28 mouse cellular contexts compared by ENCODE assay signal in the genomic region with DNA sequence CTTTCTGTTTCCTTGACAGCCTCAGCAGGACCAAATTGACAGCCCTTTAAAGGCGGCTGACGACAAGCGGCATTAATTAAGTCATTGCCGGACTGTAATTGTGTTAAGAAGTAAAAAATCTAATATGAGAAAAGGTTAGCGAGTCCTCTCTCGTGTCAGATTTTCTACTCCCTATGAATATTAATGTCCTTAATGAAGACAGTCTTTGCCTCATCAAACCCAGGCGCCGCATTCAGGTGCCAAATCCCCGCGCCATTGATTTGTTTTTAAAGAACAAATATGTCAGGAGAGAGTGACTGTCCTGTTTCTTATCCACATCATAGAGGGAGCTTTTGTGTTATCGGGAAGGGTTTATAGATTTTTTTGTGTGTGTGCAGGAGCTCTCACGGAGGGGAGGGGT.
A peak's percentile ranks its signal among the peaks of the same experiment; 100 is the strongest.
DNase-seq lines count a peak whose midpoint lies in the region; ATAC-seq and TF ChIP-seq lines count a peak whose summit lies in the region.
"Had no signal": no experiment of that assay in that cellular context is flagged by ENCODE, and none has a peak within 500 bp of the region (broad histone marks: within the 10 kb centered on the region; RNA-seq: fewer than 3 reads in every experiment).

No protein-coding gene starts in this region.

- no peak for TF ChIP-seq CTCF in hindbrain, postnatal 0 days (IDR thresholded peaks at IDR 0.05; ENCODE audit: low read depth)
- TF ChIP-seq CTCF in midbrain, postnatal 0 days (IDR thresholded peaks at IDR 0.05), result no peak

- no peak overlapping the region for H3K9ac ChIP-seq in midbrain, embryonic 11.5 days (ENCODE audit: low read length)
- H3K9ac ChIP-seq in forebrain, embryonic 16.5 days (replicated peaks; ENCODE audit: low read depth, low read length), result no peak overlapping the region
- no peak overlapping the region for H3K9ac ChIP-seq in hindbrain, postnatal 0 days (replicated peaks; ENCODE audit: low read length)
- H3K9ac ChIP-seq in midbrain, postnatal 0 days (replicated peaks; ENCODE audit: low read length, poor library complexity, severe bottlenecking), result no peak overlapping the region
- H3K9ac ChIP-seq: embryonic facial prominence, embryonic 13.5 days; heart, embryonic 12.5 days; liver, embryonic 15.5 days; lung, embryonic 15.5 days had no signal

- DNase-seq in midbrain, embryonic 11.5 days (ENCODE audit: low spot score, missing footprints), result peak; percentile 47
- no peak for DNase-seq in midbrain, embryonic 10.5 days (ENCODE audit: low spot score)
- peak; percentile 7 for DNase-seq in hindbrain, postnatal 0 days (ENCODE audit: low spot score)
- peak; percentile 7 for DNase-seq in midbrain, postnatal 0 days (ENCODE audit: low spot score)
- DNase-seq in thymus, adult 18-20 months, result no peak
- no peak for DNase-seq in layer of hippocampus, adult 9-11 months
- DNase-seq in thymus, postnatal 36 days, result no peak
- DNase-seq: adrenal gland, adult 8-10 months; cerebellum, adult 2 months; cerebellum, postnatal 36 days; embryo, embryonic 11 days; gastrocnemius, postnatal 10 days; heart, postnatal 10 days; kidney, adult 11 months; kidney, postnatal 4 days; left cerebral cortex, postnatal 4 days; liver; lung, postnatal 36 days; thymus, adult 2 months had no signal

- no peak overlapping the region for H3K4me3 ChIP-seq in midbrain, embryonic 11.5 days (ENCODE audit: low read depth, low read length)
- H3K4me3 ChIP-seq in midbrain, embryonic 10.5 days, result no peak overlapping the region
- 0 out of 2 replicates have a peak overlapping the region, but pooled peaks have one; percentile 1 for H3K4me3 ChIP-seq in forebrain, embryonic 16.5 days (replicated peaks; ENCODE audit: low read length)
- H3K4me3 ChIP-seq in hindbrain, postnatal 0 days (ENCODE audit: low read length), result no peak overlapping the region
- H3K4me3 ChIP-seq in midbrain, postnatal 0 days (ENCODE audit: low read depth, low read length), result no peak overlapping the region
- H3K4me3 ChIP-seq: embryonic facial prominence, embryonic 13.5 days; erythroblast, embryonic 14.5 days; heart, embryonic 12.5 days; left cerebral cortex, adult 2 months; liver, embryonic 15.5 days; lung, embryonic 15.5 days; megakaryocyte, embryonic 14.5 days had no signal

- 80% methylated on average over 12 of the region's 12 CpGs for WGBS in midbrain, embryonic 11.5 days
- 86% methylated on average over 12 of the region's 12 CpGs for WGBS in midbrain, embryonic 10.5 days
- 13% methylated on average over 12 of the region's 12 CpGs for WGBS in forebrain, embryonic 16.5 days
- 31% methylated on average over 12 of the region's 12 CpGs for WGBS in hindbrain, postnatal 0 days
- WGBS in midbrain, postnatal 0 days, result 44% methylated on average over 12 of the region's 12 CpGs

- no peaks in the 10 kb centered on the region for H3K27me3 ChIP-seq in midbrain, embryonic 11.5 days (ENCODE audit: control insufficient read depth, insufficient read depth, low read length)
- no peaks in the 10 kb centered on the region for H3K27me3 ChIP-seq in midbrain, embryonic 10.5 days (ENCODE audit: low read depth, poor library complexity, severe bottlenecking)
- H3K27me3 ChIP-seq in forebrain, embryonic 16.5 days (replicated peaks; ENCODE audit: control insufficient read depth, insufficient read depth, low read length), result no peaks in the 10 kb centered on the region
- H3K27me3 ChIP-seq in hindbrain, postnatal 0 days (ENCODE audit: insufficient read depth, low read length), result no peaks in the 10 kb centered on the region
- no peaks in the 10 kb centered on the region for H3K27me3 ChIP-seq in midbrain, postnatal 0 days (ENCODE audit: insufficient read depth, low read length)
- H3K27me3 ChIP-seq: embryonic facial prominence, embryonic 13.5 days; heart, embryonic 12.5 days; liver, embryonic 15.5 days; lung, embryonic 15.5 days; megakaryocyte, embryonic 14.5 days had no signal

- no peak overlapping the region for H3K27ac ChIP-seq in midbrain, embryonic 11.5 days (ENCODE audit: low read depth, low read length)
- H3K27ac ChIP-seq in midbrain, embryonic 10.5 days (replicated peaks), result no peak overlapping the region
- no peak overlapping the region for H3K27ac ChIP-seq in forebrain, embryonic 16.5 days (ENCODE audit: low read length)
- H3K27ac ChIP-seq in hindbrain, postnatal 0 days, result no peak overlapping the region
- 0 out of 2 replicates have a peak overlapping the region, but pooled peaks have one; percentile 6 for H3K27ac ChIP-seq in midbrain, postnatal 0 days (ENCODE audit: low read depth, low read length)
- H3K27ac ChIP-seq: embryonic facial prominence, embryonic 13.5 days; left cerebral cortex, adult 2 months; liver, embryonic 15.5 days; lung, embryonic 15.5 days had no signal

- H3K4me1 ChIP-seq in midbrain, embryonic 11.5 days (ENCODE audit: control insufficient read depth, insufficient read depth, low read length), result no peaks in the 10 kb centered on the region
- no peaks in the 10 kb centered on the region for H3K4me1 ChIP-seq in midbrain, embryonic 10.5 days
- H3K4me1 ChIP-seq in forebrain, embryonic 16.5 days (replicated peaks; ENCODE audit: control insufficient read depth, insufficient read depth, low read length), result peaks cover 16% of the 10 kb centered on the region
- H3K4me1 ChIP-seq in hindbrain, postnatal 0 days (ENCODE audit: insufficient read depth, low read length), result no peaks in the 10 kb centered on the region
- 0 out of 2 replicates have a peak, but pooled peaks cover 2% of the 10 kb centered on the region for H3K4me1 ChIP-seq in midbrain, postnatal 0 days (ENCODE audit: insufficient read depth, low read length)
- H3K4me1 ChIP-seq: heart, embryonic 12.5 days; liver, embryonic 15.5 days; lung, embryonic 15.5 days; megakaryocyte, embryonic 14.5 days had no signal

- H3K36me3 ChIP-seq in midbrain, embryonic 11.5 days (ENCODE audit: control insufficient read depth, insufficient read depth, low read length), result no peaks in the 10 kb centered on the region
- H3K36me3 ChIP-seq in midbrain, embryonic 10.5 days, result no peaks in the 10 kb centered on the region
- no peaks in the 10 kb centered on the region for H3K36me3 ChIP-seq in forebrain, embryonic 16.5 days (ENCODE audit: control insufficient read depth, insufficient read depth)
- H3K36me3 ChIP-seq in hindbrain, postnatal 0 days (ENCODE audit: insufficient read depth, low read length), result no peaks in the 10 kb centered on the region
- H3K36me3 ChIP-seq in midbrain, postnatal 0 days (ENCODE audit: insufficient read depth, low read length), result no peaks in the 10 kb centered on the region
- H3K36me3 ChIP-seq: embryonic facial prominence, embryonic 13.5 days; heart, embryonic 12.5 days; liver, embryonic 15.5 days; lung, embryonic 15.5 days had no signal

- no peak for ATAC-seq in midbrain, embryonic 11.5 days (ENCODE audit: low FRiP score)
- peak; percentile 23; the same call in 1 of the 2 replicates for ATAC-seq in forebrain, embryonic 16.5 days
- no peak for ATAC-seq in hindbrain, postnatal 0 days
- no peak for ATAC-seq in midbrain, postnatal 0 days (ENCODE audit: low FRiP score)
- ATAC-seq: activated CD4-positive, CD25-positive, alpha-beta regulatory T cell, adult 4 months had no signal

- no peak overlapping the region for H3K4me2 ChIP-seq in midbrain, embryonic 11.5 days
- H3K4me2 ChIP-seq in forebrain, embryonic 16.5 days (ENCODE audit: low read length), result peak overlapping the region; percentile 25
- 0 out of 2 replicates have a peak overlapping the region, but pooled peaks have one; percentile 19 for H3K4me2 ChIP-seq in hindbrain, postnatal 0 days (ENCODE audit: low read depth, low read length)
- 0 out of 2 replicates have a peak overlapping the region, but pooled peaks have one; percentile 9 for H3K4me2 ChIP-seq in midbrain, postnatal 0 days (ENCODE audit: low read depth, low read length, poor library complexity, severe bottlenecking)
- H3K4me2 ChIP-seq: embryonic facial prominence, embryonic 13.5 days; heart, embryonic 12.5 days; liver, embryonic 15.5 days; lung, embryonic 15.5 days had no signal

- H3K9me3 ChIP-seq in midbrain, embryonic 11.5 days (ENCODE audit: control insufficient read depth, low read length), result no peaks in the 10 kb centered on the region
- no peaks in the 10 kb centered on the region for H3K9me3 ChIP-seq in midbrain, embryonic 10.5 days (replicated peaks)
- H3K9me3 ChIP-seq in forebrain, embryonic 16.5 days (ENCODE audit: control insufficient read depth, low read length), result no peaks in the 10 kb centered on the region
- no peaks in the 10 kb centered on the region for H3K9me3 ChIP-seq in hindbrain, postnatal 0 days (ENCODE audit: low read length)
- H3K9me3 ChIP-seq in midbrain, postnatal 0 days (ENCODE audit: low read length), result no peaks in the 10 kb centered on the region
- H3K9me3 ChIP-seq: heart, embryonic 12.5 days; liver, embryonic 15.5 days; lung, embryonic 15.5 days had no signal

Comparison
In these comparisons a context has a peak if more than half of its experiments do, and no peak if none do; other contexts are left out.
1. DNase-seq: peak in midbrain, embryonic 11.5 days (single experiment), hindbrain, postnatal 0 days (single experiment) and midbrain, postnatal 0 days (single experiment); none in midbrain, embryonic 10.5 days (single experiment), thymus, adult 18-20 months (0 of 2), layer of hippocampus, adult 9-11 months (single experiment) and thymus, postnatal 36 days (0 of 2).